Mouse (Mus musculus): ENCODE data around the gene Pgs1. TPM values are rescaled to one million over a fixed set of nuclear protein-coding genes. Genes with fewer than 3 reads are reported as not detected.

The Pgs1 gene
- polyA plus RNA-seq (2012; rRNA removed; ENCODE audit: low replicate concordance): 37.3 and 49.9 TPM in 2 replicates

DNA sequence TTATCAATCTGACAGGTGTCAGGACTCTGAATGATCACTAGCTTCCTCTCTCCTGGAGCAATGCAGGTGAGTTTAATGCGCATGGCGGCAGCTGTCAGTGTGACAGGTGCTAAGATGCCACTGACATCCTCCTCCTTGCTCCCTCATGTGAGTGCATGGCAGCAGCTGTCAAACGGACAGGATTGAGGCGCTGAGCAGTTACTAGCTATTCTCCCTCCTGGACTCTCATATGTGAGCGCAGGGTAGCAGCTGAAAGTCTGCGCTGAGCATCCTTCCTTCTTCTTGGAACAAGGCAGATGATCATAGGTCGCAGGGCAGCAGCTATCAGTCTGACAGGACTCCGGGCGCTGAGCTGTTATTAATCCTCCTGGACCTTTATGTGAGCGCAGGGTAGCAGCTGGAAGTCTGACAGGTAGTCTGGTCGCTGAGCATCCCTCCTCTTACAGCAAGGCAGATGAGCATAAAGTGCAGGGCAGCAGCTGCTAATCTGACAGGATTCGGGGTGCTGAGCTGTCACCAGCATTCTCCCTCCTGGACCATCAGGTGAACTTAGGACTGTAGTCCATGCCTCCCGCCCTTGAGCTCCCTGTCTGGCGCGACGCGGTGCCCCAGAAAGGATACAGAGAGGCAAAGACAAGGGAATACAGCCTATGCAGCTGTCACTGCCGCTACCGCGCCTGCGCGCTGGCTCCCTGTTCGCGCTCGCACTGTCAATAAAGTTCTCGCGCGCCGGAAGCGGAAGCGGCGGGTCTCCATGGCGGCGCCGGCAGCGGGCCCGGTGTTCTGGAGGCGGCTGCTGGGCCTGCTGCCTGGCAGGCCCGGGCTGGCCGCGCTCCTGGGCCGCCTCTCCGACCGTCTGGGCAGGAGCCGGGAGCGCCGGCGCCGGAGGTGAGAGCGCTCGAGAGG is at the start of gene Pgs1:
TSS of gene Pgs1 (plus strand) at position 167 of the 906 bp plus-strand sequence.

DNA sequence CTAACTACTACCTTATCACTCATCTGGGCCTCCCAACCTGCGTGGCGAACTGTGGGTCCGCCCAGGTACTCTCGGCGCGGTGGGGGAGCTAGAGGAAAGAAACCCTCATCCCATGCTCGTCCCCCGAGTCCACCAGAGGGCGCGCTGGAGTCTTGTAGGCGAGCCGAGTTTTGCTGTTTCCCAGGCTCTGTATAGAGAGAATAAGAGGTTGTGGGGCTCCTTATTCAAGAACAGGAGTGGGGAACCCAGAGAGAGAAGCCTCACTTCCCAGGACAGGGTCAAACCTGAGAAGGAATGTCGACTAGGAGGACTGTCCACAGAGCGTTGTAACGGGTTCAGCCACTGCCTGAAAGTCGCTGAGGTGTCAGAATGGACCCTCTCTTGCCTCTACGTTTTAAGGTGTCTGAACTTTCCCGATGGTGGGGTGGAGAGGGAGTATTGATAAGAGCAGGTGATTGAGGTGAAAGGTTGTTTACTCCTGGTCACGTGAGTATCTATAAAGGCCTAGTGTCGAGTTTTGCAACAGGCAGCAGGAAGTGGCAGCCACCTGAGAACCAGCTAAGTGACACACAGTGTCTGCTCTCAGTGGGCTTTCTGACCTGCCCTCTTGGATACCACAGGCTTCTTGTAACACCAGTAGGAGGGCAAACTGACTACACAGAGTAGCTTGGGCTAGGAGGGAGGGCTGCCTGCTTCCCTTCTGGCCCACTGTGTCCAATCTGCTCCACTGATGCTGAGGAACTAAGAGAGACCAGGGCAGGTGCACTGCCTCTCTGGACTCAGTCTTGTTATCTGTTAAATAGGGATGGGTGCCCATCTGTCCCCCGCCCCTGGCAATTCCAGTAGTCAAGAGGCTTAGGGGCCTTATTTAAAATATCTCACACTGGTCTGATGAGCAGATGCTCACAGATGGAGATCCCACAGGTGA is 15.9 kb upstream of the Pgs1 start, which contains the start of gene Socs3:
TSS of gene Socs3 (minus strand) at position 103 of the 928 bp plus-strand sequence.

Other genes starting within 250 kb of the Pgs1 start
- 45.0 and 97.1 TPM in 2 replicates for gene Tmc8, start 204.2 kb upstream of the Pgs1 start, polyA plus RNA-seq (2012; rRNA removed; ENCODE audit: low replicate concordance)
- gene Tmc6, start 204.1 kb upstream of the Pgs1 start, polyA plus RNA-seq (2012; rRNA removed; ENCODE audit: low replicate concordance): 61.1 and 63.0 TPM in 2 replicates
- gene 6030468B19Rik, start 188.6 kb upstream of the Pgs1 start, polyA plus RNA-seq (2012; rRNA removed; ENCODE audit: low replicate concordance): 0.23 and 0.49 TPM in 2 replicates
- not detected in 2 replicates for gene Gm20708, start 176.6 kb upstream of the Pgs1 start, polyA plus RNA-seq (2012; rRNA removed; ENCODE audit: low replicate concordance)
- 210 and 223 TPM in 2 replicates for gene Syngr2, start 176.6 kb upstream of the Pgs1 start, polyA plus RNA-seq (2012; rRNA removed; ENCODE audit: low replicate concordance)
- gene Afmid, start 160.4 kb upstream of the Pgs1 start, polyA plus RNA-seq (2012; rRNA removed; ENCODE audit: low replicate concordance): 9.9 and 13.1 TPM in 2 replicates
- 42.7 and 62.2 TPM in 2 replicates for gene Tk1, start 160.2 kb upstream of the Pgs1 start, polyA plus RNA-seq (2012; rRNA removed; ENCODE audit: low replicate concordance)
- 12.5 and 20.8 TPM in 2 replicates for gene Birc5, start 137.0 kb upstream of the Pgs1 start, polyA plus RNA-seq (2012; rRNA removed; ENCODE audit: low replicate concordance)
- gene Tmem235, start 125.5 kb upstream of the Pgs1 start, polyA plus RNA-seq (2012; rRNA removed; ENCODE audit: low replicate concordance): 0.21 TPM in 1 of 2 replicates, not detected in the other
- 26.0 and 66.8 TPM in 2 replicates for gene Tha1, start 112.8 kb upstream of the Pgs1 start, polyA plus RNA-seq (2012; rRNA removed; ENCODE audit: low replicate concordance)
- gene Socs3, start 16.2 kb upstream of the Pgs1 start, polyA plus RNA-seq (2012; rRNA removed; ENCODE audit: low replicate concordance): 28.3 and 61.4 TPM in 2 replicates
- gene Dnah17, start 144.3 kb downstream of the Pgs1 start, polyA plus RNA-seq (2012; rRNA removed; ENCODE audit: low replicate concordance): 0.05 and 0.19 TPM in 2 replicates